Mouse (Mus musculus): ENCODE measurements around the gene Olfr773.
"Not testable (repeated sequence)": the region's sequence is repeated elsewhere in the genome, so short reads cannot be mapped to it uniquely, and the experiment has no call there.

The Olfr773 gene

DNA sequence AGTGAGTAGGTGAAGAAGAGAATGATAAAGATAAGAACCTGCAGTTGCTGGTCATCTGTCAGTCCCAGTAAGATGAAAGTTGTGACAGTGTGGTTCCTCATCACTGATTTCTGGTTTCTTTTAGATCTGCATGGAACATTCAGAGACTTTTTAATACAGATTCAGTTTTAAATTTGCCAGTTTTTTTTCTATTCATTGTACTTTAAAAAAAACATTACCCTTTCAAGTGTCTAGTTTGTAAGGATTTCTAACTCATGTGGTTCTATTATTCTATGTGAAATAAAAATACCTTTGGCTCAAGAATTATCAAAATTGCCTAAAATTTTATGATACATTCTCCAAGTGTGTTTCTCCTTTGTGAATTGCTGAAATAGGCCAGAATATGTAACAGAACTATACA lies at the start of gene Olfr773:
Gene Olfr773, minus strand, starts transcription at position 101 of the 400 bp plus-strand sequence.
- not testable (repeated sequence) for DNase-seq (ENCODE audit: low spot score)

GRCm38 (mm10) chr10:129235904-129236303 lies 48.7 kb upstream of the Olfr773 start, which contains the start of gene Olfr774:
Olfr774 (plus strand) TSS chr10:129236204.
- no peak for DNase-seq (ENCODE audit: low spot score)

GRCm38 (mm10) chr10:129230737-129231136 lies 43.5 kb upstream of the Olfr773 start:
- no peak for DNase-seq (ENCODE audit: low spot score)

DNA sequence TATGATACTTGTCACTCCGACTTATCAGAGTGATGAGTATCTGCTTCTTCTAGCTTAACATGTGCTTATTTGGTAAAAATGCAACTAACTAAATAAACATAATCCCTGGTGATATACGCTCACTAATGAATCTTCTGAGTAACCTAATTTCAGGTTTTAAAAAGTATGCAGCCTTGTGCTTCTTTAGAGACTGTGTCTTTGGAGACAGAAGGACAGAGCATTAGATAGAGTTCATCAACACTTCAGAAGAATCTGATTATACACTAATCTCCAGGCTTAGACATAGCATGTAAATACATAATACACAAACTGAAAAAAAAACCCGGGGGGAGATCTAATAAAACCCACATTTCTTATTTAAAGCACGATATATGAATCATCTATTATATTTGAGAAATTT lies 9.4 kb downstream of the Olfr773 start, which contains the start of gene Olfr772:
Gene Olfr772, minus strand, starts transcription at position 101 of the 400 bp plus-strand sequence.
- not testable (repeated sequence) for DNase-seq (ENCODE audit: low spot score)

DNA sequence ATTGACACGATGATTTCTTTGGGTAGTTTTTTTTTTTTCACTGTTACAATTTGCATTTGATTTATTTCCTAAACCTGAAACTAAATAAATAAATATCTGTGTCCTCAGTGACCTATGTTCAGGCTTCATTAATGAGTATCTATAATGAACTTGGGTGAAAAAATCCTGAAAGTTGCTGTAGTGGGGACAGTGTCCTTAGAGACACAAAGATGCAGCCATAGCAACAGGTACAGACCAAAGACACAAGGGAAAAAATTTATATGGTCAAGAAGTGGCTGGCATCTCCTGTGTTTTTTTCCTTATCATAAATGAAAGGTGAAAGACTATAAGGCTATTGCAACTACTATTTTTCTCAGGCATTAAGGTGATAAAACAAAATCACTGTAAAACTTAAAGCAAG lies 22.6 kb downstream of the Olfr773 start, which contains the start of gene Olfr771:
Gene Olfr771, minus strand, starts transcription at position 101 of the 400 bp plus-strand sequence.
- DNase-seq (ENCODE audit: low spot score) = no peak

DNA sequence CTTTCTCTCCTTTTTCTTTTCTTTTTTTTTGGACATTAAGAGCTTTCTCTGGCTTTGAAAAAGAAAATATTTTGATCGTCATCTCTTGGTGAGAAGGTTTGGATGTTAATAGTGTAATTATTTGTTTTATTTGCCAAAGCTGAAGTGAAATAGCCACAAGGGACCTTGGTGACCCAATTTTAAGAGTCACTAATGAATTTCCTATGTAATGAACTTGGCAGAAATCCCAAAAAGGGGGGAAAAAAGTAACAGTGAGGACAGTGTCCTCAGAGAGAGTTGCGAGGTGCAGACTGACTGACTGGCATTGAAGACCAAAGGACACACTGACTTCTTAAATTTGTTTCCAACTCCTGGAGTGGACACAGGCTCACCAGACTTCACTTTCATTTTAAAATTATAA lies 48.3 kb downstream of the Olfr773 start, which contains the start of gene Olfr770:
Gene Olfr770, minus strand, starts transcription at position 101 of the 400 bp plus-strand sequence.
- no peak for DNase-seq (ENCODE audit: low spot score)

All from spleen, adult 12 weeks (tissue).